Mouse (Mus musculus): ENCODE data around the gene Tbc1d8.

- TF ChIP-seq MYOD1 (IDR thresholded peaks at IDR 0.05; ENCODE audit: control insufficient read depth in 1 of 3, insufficient read length in 2 of 3, low read depth in 2 of 3) = no peak
- TF ChIP-seq TCF12 (IDR thresholded peaks at IDR 0.05; ENCODE audit: insufficient read depth, poor library complexity, severe bottlenecking) = no peak
- TF ChIP-seq CEBPB (IDR thresholded peaks at IDR 0.05; ENCODE audit: insufficient read depth, poor library complexity, severe bottlenecking) = no peak
- no peak for TF ChIP-seq E2F4 (IDR thresholded peaks at IDR 0.05; ENCODE audit: insufficient read depth)
- no peak for TF ChIP-seq POLR2A (IDR thresholded peaks at IDR 0.05; ENCODE audit: insufficient read length, low read depth)
- no peak for TF ChIP-seq REST (IDR thresholded peaks at IDR 0.05; ENCODE audit: insufficient read depth, insufficient read length)
- TF ChIP-seq MAX (IDR thresholded peaks at IDR 0.05; ENCODE audit: low read depth) = no peak
- no peak for TF ChIP-seq TCF3 (IDR thresholded peaks at IDR 0.05; ENCODE audit: insufficient read length, low read depth)
- no peak for TF ChIP-seq MYOG (IDR thresholded peaks at IDR 0.05; ENCODE audit: control insufficient read depth in 1 of 3, insufficient read depth in 1 of 3, insufficient read length in 2 of 3, low read depth in 2 of 3)
Observed at GRCm38 (mm10) chr1:39487370-39487769, 8.8 kb upstream of the Tbc1d8 start.

Data from myocyte (in vitro differentiated cells).